Mouse (Mus musculus) adrenal gland, postnatal 4 days (tissue): ENCODE results near the gene Gm21887. TPM values are rescaled to one million over a fixed set of nuclear protein-coding genes. Genes with fewer than 3 reads are reported as not detected.
"Not testable (repeated sequence)": the region's sequence is repeated elsewhere in the genome, so short reads cannot be mapped to it uniquely, and the experiment has no call there.

ENCODE experiments used
- DNase-seq, 2 experiments: peaks; one replicate each; pipeline ENCODE4 v3.0.0; 2021 to 2022; ENCODE audit warnings: low spot score in 2 of 2, mixed read lengths in 2 of 2
- total RNA-seq, 2 experiments: library from RNA; stranded (reverse); gene quantifications; 2 replicates each; pipeline ENCODE4 v1.2.3; 2021

The Gm21887 gene
- total RNA-seq, 2 experiments from 2014 or later, result 355 to 363 TPM

DNA sequence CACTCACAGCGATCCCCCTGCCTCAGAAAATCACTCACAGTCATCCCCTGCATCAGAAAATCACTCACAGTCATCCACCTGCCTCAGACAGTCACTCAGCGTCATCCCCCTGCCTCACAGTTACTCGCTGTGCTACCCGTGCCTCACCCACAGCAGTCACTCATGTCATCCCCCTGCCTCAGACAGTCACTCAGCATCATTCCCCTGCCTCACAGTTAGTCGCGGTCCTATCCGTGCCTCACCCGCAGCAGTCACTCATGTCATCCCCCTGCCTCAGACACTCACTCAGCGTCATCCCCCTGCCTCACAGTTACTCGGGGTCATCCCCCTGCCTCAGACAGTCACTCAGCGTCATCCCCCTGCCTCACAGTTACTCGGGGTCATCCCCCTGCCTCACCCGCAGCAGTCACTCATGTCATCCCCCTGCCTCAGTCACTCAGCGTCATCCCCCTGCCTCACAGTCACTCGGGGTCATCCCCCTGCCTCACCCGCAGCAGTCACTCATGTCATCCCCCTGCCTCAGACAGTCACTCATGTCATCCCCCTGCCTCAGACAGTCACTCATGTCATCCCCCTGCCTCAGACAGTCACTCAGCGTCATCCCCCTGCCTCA lies 13.4 kb upstream of the Gm21887 start:
- DNase-seq, result peak in 1 of 2 experiments; percentile 42

DNA sequence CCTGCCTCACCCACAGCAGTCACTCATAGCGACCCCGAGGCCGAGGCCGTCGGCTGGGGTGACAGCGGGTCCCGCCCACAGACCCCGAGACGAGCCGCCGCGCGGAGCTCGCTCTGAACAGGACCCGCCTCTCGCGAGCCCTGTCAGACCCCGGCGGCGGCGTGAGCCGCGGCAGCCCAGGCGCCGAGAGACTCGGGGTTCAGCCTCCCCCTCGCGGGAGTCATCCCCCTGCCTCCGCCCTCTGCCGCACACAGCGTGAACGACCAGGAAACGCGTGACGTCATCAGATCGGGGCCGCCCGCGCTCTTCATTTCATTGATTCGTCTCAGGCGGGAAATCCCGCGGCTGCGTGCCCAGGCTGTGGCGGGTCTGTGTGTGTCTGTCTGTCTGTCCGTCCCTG lies 12.5 kb upstream of the Gm21887 start:
- peak in 1 of 2 experiments; percentile 89 for DNase-seq

DNA sequence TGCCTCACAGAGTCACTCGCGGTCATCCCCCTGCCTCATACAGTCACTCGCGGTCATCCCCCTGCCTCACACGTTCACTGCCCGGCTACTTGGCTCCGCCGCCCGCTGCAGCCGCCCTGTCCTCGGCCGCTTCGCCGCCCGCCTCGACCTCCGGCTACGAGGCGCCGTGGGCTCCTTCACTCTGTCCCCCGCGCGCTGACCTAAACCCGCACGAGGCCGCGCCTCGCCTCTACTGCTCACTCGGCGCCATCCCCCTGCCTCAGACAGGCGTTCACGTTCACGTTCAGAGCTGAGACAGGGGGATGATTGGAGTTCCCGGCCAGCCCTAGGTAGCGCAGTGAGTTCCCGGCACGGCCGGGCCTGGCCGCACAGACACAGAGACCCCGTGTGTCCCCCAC lies 12.0 kb upstream of the Gm21887 start:
- peak in 1 of 2 experiments; percentile 93 for DNase-seq

- peak; percentile 100 for DNase-seq
These were observed 11.5 kb upstream of the Gm21887 start for GRCm38 (mm10) chrX:169997854-169998456.

DNA sequence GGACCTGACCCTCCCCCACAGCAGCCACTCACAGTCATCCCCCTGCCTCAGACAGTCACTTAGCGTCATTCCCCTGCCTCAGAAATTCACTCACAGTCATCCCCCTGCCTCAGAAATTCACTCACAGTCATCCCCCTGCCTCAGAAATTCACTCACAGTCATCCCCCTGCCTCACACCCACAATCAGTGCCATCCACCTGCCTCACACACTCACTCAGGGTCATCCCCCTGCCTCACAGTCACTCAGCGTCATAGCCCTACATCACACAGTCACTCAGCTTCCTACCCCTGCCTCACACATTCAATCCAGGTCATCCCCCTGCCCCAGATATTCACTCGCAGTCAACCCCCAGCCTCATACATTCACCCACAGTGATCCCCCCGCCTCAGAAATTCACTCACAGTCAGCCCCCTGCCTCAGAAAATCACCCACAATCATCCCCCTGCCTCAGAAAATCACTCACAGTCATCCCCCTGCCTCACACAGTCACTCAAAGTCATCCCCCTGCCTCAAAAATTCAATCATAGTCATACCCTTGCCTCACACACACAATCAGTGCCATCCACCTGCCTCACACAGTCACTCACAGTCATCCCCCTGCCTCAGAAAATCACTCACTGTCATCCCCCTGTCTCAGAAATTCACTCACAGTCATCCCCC lies 10.8 kb upstream of the Gm21887 start:
- DNase-seq, result not testable (repeated sequence)

DNA sequence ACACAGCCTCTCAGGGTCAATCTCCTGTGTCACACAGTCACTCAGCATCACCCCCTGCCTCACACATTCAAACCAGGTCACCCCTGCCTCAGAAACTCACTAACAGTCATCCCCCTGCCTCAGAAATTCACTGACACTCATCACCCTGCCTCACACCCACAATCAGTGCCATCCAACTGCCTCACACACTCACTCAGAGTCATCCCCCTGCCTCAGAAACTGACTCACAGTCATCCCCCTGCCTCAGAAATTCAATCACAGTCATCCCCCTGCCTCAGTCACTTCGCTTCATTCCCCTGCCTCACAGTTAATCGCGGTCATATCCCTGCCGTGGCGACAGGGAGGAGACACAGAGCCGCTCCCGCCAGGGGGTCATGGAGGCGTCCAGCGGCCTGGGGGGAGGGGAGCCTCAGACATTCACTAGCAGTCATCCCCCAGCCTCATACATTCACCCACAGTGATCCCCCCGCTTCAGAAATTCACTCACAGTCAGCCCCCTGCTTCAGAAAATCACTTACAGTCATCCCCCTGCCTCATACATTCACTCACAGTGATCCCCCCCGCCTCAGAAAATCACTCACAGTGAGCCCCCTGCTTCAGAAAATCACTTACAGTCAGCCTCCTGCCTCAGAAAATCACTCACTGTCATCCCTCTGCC lies 10.1 kb upstream of the Gm21887 start:
- DNase-seq, result peak in 1 of 2 experiments; percentile 58

- DNase-seq, result not testable (repeated sequence)
These were observed 9.4 kb upstream of the Gm21887 start for GRCm38 (mm10) chrX:169999912-170000641.

GRCm38 (mm10) chrX:170000642-170001387 lies 8.6 kb upstream of the Gm21887 start:
- not testable (repeated sequence) for DNase-seq

- not testable (repeated sequence) for DNase-seq
These were observed 8.1 kb upstream of the Gm21887 start for GRCm38 (mm10) chrX:170001388-170001695.

DNA sequence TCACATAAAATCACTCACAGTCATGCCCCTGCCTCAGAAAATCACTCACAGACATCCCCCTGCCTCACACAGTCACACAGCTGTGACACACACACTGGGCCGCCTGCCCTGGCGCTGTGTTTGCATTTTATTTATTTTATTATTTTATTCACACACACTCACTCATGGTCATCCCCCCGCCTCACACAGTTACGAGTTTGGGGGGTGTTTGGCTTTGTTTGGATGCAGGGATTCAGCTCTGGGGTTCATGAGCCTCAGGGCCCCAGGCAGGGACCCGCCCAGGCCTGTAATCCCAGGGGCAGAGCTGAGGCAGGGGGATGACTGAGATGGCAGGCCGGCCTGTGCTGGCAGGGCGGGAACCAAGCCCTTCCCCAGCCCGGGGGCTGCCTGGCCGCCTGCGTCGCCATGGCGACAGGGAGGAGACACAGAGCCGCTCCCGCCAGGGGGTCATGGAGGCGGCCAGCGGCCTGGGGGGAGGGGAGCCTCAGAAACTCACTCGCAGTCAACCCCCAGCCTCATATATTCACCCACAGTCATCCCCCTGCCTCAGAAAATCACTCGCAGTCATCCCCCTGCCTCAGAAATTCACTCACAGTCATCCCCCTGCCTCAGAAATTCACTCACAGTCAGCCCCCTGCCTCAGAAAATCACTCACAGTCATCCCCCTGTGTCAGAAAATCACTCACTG lies 6.8 kb upstream of the Gm21887 start:
- DNase-seq, result peak in 1 of 2 experiments; percentile 16

GRCm38 (mm10) chrX:170003536-170003935 lies 5.9 kb upstream of the Gm21887 start:
- peak in 1 of 2 experiments; percentile 4 for DNase-seq

- peak in 1 of 2 experiments; percentile 4 for DNase-seq
These were observed 5.2 kb upstream of the Gm21887 start for GRCm38 (mm10) chrX:170004236-170004635.

- not testable (repeated sequence) for DNase-seq
These were observed 4.7 kb upstream of the Gm21887 start for GRCm38 (mm10) chrX:170004793-170005192.

GRCm38 (mm10) chrX:170005194-170005593 lies 4.3 kb upstream of the Gm21887 start:
- DNase-seq, result peak in 1 of 2 experiments; percentile 47

GRCm38 (mm10) chrX:170005695-170006297 lies 3.7 kb upstream of the Gm21887 start:
- DNase-seq, result peak in 1 of 2 experiments; percentile 2

GRCm38 (mm10) chrX:170006694-170007247 lies 2.7 kb upstream of the Gm21887 start:
- DNase-seq, result peak in 1 of 2 experiments; percentile 4

GRCm38 (mm10) chrX:170007375-170008178 lies 1.9 kb upstream of the Gm21887 start:
- peak in 1 of 2 experiments; percentile 6 for DNase-seq

- not testable (repeated sequence) for DNase-seq
These were observed 1.3 kb upstream of the Gm21887 start for GRCm38 (mm10) chrX:170008179-170008467.
